Mouse (Mus musculus) brain, embryonic 14.5 days (tissue): ENCODE data around the gene Tmem109. TPM values are rescaled to one million over a fixed set of nuclear protein-coding genes. Genes with fewer than 3 reads are reported as not detected.

Experiments
- DNase-seq: peaks from one replicate; pipeline ENCODE4 v3.0.0-alpha.2; 2011; ENCODE audit warnings: low read depth
- CTCF ChIP-seq: fragments of 200-500 bp; IDR thresholded peaks from 2 replicates; pipeline ENCODE4 v1.5.1; 2012; ENCODE audit warnings: inconsistent platforms, mild to moderate bottlenecking, moderate library complexity, borderline replicate concordance; ENCODE audit not compliant: insufficient read depth, insufficient read length; ENCODE audit errors: extremely low read depth
- POLR2A ChIP-seq: fragments of 200-500 bp; IDR thresholded peaks from 2 replicates; pipeline ENCODE4 v1.6.1; 2012; ENCODE audit warnings: mild to moderate bottlenecking, inconsistent platforms, borderline replicate concordance; ENCODE audit not compliant: poor library complexity, insufficient read depth, insufficient read length, severe bottlenecking; ENCODE audit errors: extremely low read depth
- polyA plus RNA-seq: library from polyadenylated mRNA; depleted of rRNA; stranded (reverse); fragments of >200 nt; gene quantifications from 2 replicates; pipeline ENCODE4 v1.2.3, GENCODE M21; 2012; rRNA removed

Tmem109 gene
- 41.9 and 47.1 TPM in 2 replicates for polyA plus RNA-seq

- peak; percentile 36; the same call in 1 of the 2 replicates for TF ChIP-seq CTCF
- TF ChIP-seq POLR2A: peak; percentile 26; the same call in 1 of the 2 replicates
- peak; percentile 99 for DNase-seq
These were observed at the start of gene Tmem109 for GRCm38 (mm10) chr19:10881426-10882154. Tmem109 (minus strand) TSS chr19:10882001.

GRCm38 (mm10) chr19:10930641-10931040 lies 48.8 kb upstream of the Tmem109 start:
- TF ChIP-seq CTCF (no peak), POLR2A (no peak)
- no peak for DNase-seq

- no peak for DNase-seq
- no peak for TF ChIP-seq POLR2A
- no peak for TF ChIP-seq CTCF
These were observed 44.9 kb upstream of the Tmem109 start for GRCm38 (mm10) chr19:10926666-10927065.

GRCm38 (mm10) chr19:10926123-10926621 lies 44.4 kb upstream of the Tmem109 start:
- peak; percentile 49 for DNase-seq
- TF ChIP-seq POLR2A (no peak), CTCF (no peak)

- DNase-seq: no peak
- TF ChIP-seq CTCF (no peak), POLR2A (no peak)
These were observed 42.4 kb upstream of the Tmem109 start for GRCm38 (mm10) chr19:10924220-10924619.

GRCm38 (mm10) chr19:10921058-10921457 lies 39.3 kb upstream of the Tmem109 start:
- TF ChIP-seq CTCF: no peak
- no peak for TF ChIP-seq POLR2A
- no peak for DNase-seq

- TF ChIP-seq CTCF: no peak
- no peak for TF ChIP-seq POLR2A
- no peak for DNase-seq
These were observed 38.7 kb upstream of the Tmem109 start, which contains the start of gene Zp1 for GRCm38 (mm10) chr19:10920532-10920931. Zp1 (minus strand) TSS chr19:10920632.

- no peak for TF ChIP-seq CTCF
- no peak for TF ChIP-seq POLR2A
- DNase-seq: no peak
These were observed 36.7 kb upstream of the Tmem109 start for GRCm38 (mm10) chr19:10918321-10918991.

GRCm38 (mm10) chr19:10916506-10916905 lies 34.7 kb upstream of the Tmem109 start:
- no peak for DNase-seq
- TF ChIP-seq POLR2A: no peak
- no peak for TF ChIP-seq CTCF

- TF ChIP-seq CTCF (no peak), POLR2A (no peak)
- DNase-seq: no peak
These were observed 33.1 kb upstream of the Tmem109 start for GRCm38 (mm10) chr19:10914870-10915269.

- no peak for DNase-seq
- TF ChIP-seq POLR2A (no peak), CTCF (no peak)
These were observed 32.5 kb upstream of the Tmem109 start for GRCm38 (mm10) chr19:10914291-10914690.

GRCm38 (mm10) chr19:10909087-10909721 lies 27.4 kb upstream of the Tmem109 start:
- TF ChIP-seq POLR2A: no peak
- no peak for TF ChIP-seq CTCF
- no peak for DNase-seq
